Mouse (Mus musculus) intestine, embryonic 14.5 days (tissue): ENCODE results near the gene Map3k10. TPM values are rescaled to one million over a fixed set of nuclear protein-coding genes. Genes with fewer than 3 reads are reported as not detected.

Experiments used
- ATAC-seq: fragments of 200-750 bp; cut with Nextera tagmentation; replicated peaks from 2 replicates; pipeline ENCODE4 v1.8.0; 2017; ENCODE audit warnings: low read depth, moderate number of reproducible peaks, moderate TSS enrichment, moderate library complexity; ENCODE audit not compliant: low FRiP score, low TSS enrichment
- DNase-seq: peaks from one replicate; pipeline ENCODE4 v3.0.0-alpha.2; 2018; ENCODE audit warnings: low spot score
- H3K27ac ChIP-seq: fragments of 300-500 bp; sonication (generic); 2 replicates; pipeline ENCODE4 v1.5.1; 2014; ENCODE audit warnings: low read depth, mild to moderate bottlenecking, control low read depth
- H3K27me3 ChIP-seq: fragments of 300-500 bp; sonication (generic); replicated peaks from 2 replicates; pipeline ENCODE4 v1.6.1; 2014; ENCODE audit warnings: low read length, control low read depth; ENCODE audit not compliant: control insufficient read depth, insufficient read depth
- H3K36me3 ChIP-seq: fragments of 300-500 bp; sonication (generic); 2 replicates; pipeline ENCODE4 v1.6.1; 2014; ENCODE audit warnings: low read length, control low read depth; ENCODE audit not compliant: control insufficient read depth, insufficient read depth
- H3K4me1 ChIP-seq: fragments of 300-500 bp; sonication (generic); replicated peaks from 2 replicates; pipeline ENCODE4 v1.6.1; 2014; ENCODE audit warnings: low read length, control low read depth, mixed read lengths; ENCODE audit not compliant: control insufficient read depth, insufficient read depth
- H3K4me2 ChIP-seq: fragments of 300-500 bp; sonication (generic); 2 replicates; pipeline ENCODE4 v1.6.1; 2014; ENCODE audit warnings: low read length
- H3K4me3 ChIP-seq: fragments of 300-500 bp; sonication (generic); 2 replicates; pipeline ENCODE4 v1.5.1; 2014; ENCODE audit warnings: low read depth, low read length, control low read depth, mixed read lengths
- H3K9ac ChIP-seq: fragments of 300-500 bp; sonication (generic); 2 replicates; pipeline ENCODE4 v1.6.1; 2014; ENCODE audit warnings: mild to moderate bottlenecking, low read length
- H3K9me3 ChIP-seq: fragments of 300-500 bp; sonication (generic); 2 replicates; pipeline ENCODE4 v1.6.1; 2016; ENCODE audit warnings: low read length, control low read depth; ENCODE audit not compliant: control insufficient read depth
- WGBS: fragments of 180-500 bp; shearing (Covaris S2); extraction: QIAGEN DNeasy Blood & Tissue Kit; methylation state at CpG from one replicate; pipeline ENCODE4 v1.1.7; 2014; 5-methylcytosine and 5-hydroxymethylcytosine counted together
- polyA plus RNA-seq: library from polyadenylated mRNA; unstranded; fragments of >200 nt; fragmentation: Nextera tagmentation; extraction: Ambion mirVana; gene quantifications from 2 replicates; pipeline ENCODE4 v1.2.1, GENCODE M21; 2014

Gene Map3k10
- polyA plus RNA-seq, 1 experiment from 2014 or later, result 7.0 TPM

DNA sequence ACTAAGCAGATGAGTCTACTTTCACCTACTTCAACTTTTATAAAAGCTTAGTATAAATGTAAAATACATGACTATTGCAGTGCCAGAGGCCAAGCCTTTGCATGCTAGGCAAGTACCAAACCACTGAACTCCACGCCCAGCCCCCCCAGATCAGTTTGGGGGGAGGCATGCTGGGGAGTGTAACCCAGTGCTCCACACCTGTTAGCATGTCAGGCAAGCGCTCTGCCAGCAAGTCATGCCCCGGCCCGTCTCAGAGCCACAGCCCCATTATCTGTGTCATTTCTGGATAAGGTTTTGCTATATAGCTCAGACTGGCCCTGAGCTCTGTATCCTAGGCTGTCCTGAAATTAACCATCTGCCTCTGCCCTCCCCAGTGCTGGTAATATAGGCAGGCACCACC, 12.4 kb downstream of the Map3k10 start:
- Histone ChIP-seq H3K4me1 (no peaks in the 10 kb centered on the region), H3K27ac (no peak overlapping the region), H3K4me3 (no peak overlapping the region), H3K27me3 (peaks cover 23% of the 10 kb centered on the region), H3K4me2 (no peak overlapping the region), H3K36me3 (peaks cover 28% of the 10 kb centered on the region), H3K9me3 (no peaks in the 10 kb centered on the region), H3K9ac (no peak overlapping the region)
- DNase-seq (no peak), ATAC-seq (no peak)
- 92% methylated on average over 4 of the region's 4 CpGs for WGBS

DNA sequence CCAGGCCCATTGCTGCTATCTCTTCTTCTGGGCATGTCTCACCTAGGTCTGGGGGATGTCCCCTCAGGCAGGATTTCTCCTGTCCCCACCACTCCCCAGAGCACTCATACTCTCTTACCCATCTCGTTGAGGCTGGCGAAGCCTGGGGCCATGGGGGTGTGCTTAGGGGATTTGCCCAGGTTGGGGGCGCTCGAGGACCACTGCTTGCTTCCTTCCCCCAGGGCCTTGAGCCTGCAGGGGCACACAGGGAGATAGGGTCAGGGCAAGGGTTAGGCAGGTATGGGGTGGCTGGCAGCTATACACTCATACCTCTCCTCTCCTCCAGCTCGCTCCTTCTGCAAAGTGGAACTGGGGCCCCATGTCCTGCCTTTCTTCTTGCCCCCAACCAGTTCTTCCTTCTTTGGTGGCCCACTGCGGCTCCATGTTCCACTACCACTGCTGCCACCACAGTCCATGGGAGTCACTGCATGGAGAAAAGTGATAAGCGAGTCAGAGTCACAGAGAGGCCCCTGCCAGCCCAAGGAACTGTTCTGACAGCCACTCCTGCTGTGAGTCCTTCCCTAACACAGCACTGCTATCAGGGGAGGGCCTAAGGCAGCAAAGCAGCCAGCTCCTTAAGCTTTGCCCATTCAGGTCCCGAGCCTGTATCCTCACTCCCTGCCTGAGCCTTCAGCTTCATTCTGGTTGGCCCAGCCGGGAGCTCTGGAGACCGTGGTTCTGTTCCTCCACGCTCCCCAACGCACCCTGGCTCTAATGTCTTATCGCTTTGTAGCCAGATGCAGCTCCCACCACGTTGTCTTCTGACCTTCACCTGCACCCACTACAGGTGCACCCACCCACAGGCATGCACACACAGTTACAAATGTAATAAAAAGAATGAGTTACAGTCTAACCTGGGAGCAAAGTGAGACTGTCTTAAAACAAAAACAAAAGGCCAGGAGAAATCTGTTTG, 15.4 kb downstream of the Map3k10 start:
- Histone ChIP-seq H3K4me1 (peaks cover 3% of the 10 kb centered on the region; the same call in 1 of the 2 replicates), H3K4me2 (no peak overlapping the region), H3K9me3 (no peaks in the 10 kb centered on the region), H3K36me3 (peaks cover 24% of the 10 kb centered on the region), H3K27ac (no peak overlapping the region), H3K9ac (no peak overlapping the region), H3K27me3 (peaks cover 50% of the 10 kb centered on the region), H3K4me3 (no peak overlapping the region)
- WGBS, result 59% methylated on average over 14 of the region's 14 CpGs
- no peak for DNase-seq
- ATAC-seq, result no peak

DNA sequence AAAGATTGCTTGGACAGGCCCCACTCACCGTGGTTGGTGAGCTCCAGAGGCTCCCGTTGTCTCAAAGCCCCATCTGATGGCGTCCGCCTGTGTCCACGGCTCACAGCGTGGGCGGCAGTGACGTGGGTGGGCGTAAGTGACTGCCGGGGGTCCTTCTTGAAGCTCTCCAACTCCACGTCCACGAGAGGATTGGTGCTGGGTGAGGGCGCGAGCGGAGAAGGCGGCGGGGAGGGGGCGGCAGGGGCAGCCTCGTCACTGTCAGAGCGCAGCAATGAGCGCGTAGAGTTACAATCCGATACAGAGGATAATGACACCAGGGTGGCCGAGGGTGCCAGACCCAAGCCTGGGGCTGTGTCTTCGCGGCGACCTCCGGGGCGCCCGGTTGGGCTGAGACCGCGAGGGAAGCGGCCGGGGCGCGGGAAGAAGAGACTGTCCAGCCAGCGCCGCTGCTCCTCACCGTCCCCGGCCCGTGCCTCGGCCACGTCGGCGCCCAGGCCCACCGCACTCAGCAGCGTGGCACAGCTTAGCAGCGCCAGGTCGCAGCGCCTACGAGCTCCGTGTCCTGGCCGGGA, 16.5 kb downstream of the Map3k10 start:
- H3K4me2 ChIP-seq, result no peak overlapping the region

DNA sequence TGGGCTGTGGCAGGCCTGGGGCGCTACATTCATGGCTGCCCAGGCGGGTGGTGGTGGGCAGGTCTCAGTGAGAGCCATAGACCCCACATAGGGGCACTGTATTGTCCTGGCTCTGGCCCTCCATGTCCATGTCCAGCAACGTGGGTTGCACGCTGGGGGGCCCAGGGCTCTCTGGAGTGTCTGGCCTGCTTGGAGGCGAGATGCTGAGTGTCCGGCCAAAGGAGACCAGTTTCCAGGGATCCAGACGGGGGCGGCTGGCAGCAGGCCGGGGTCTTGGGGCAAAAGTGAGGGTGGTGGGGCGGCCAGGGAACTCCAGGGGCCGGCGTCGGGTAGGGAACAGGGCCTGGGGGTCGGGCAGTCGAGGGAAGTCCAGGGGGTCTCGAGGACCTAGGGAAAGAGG, 17.8 kb downstream of the Map3k10 start:
- DNase-seq, result no peak

More for the DNA sequence above, 16.5 kb downstream of the Map3k10 start:
- no peaks in the 10 kb centered on the region for H3K9me3 ChIP-seq
- peaks cover 24% of the 10 kb centered on the region for H3K36me3 ChIP-seq
- peaks cover 61% of the 10 kb centered on the region for H3K27me3 ChIP-seq
- no peak overlapping the region for H3K9ac ChIP-seq
- no peak overlapping the region for H3K27ac ChIP-seq
- H3K4me3 ChIP-seq, result no peak overlapping the region
- DNase-seq (no peak), ATAC-seq (no peak)
- H3K4me1 ChIP-seq, result peaks cover 5% of the 10 kb centered on the region; the same call in 1 of the 2 replicates
- 33% methylated on average over 53 of the region's 53 CpGs for WGBS

DNA sequence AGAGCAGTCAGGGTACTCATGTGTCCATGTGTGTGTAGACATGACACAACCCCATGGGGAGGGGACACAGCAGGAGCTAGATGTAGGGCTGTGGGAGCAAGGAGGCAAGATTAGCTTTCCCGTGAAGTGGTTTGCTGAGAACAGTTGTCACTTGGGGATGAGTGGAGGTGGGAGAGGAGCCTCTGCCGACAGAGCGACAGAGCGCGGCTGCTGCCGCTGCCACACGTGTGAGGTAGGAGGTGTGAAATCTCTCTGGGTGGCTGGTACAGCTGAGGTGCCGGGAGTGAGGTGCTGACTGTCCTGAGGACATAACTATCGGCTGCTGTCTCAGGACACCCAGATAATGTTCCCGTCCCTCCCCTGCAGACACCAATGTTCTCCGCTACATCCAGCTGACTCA, 18.9 kb downstream of the Map3k10 start:
- no peak for DNase-seq
- peaks cover 5% of the 10 kb centered on the region; the same call in 1 of the 2 replicates for H3K4me1 ChIP-seq
- H3K9me3 ChIP-seq, result no peaks in the 10 kb centered on the region
- no peak overlapping the region for H3K4me3 ChIP-seq
- H3K4me2 ChIP-seq, result no peak overlapping the region
- H3K27me3 ChIP-seq, result peaks cover 77% of the 10 kb centered on the region
- H3K36me3 ChIP-seq, result peaks cover 10% of the 10 kb centered on the region
- no peak overlapping the region for H3K9ac ChIP-seq
- no peak for ATAC-seq
- no peak overlapping the region for H3K27ac ChIP-seq
- WGBS, result 42% methylated on average over 11 of the region's 11 CpGs

More for the DNA sequence above, 17.8 kb downstream of the Map3k10 start:
- Histone ChIP-seq H3K27ac (no peak overlapping the region), H3K9ac (no peak overlapping the region), H3K4me3 (no peak overlapping the region), H3K4me2 (no peak overlapping the region), H3K4me1 (peaks cover 5% of the 10 kb centered on the region; the same call in 1 of the 2 replicates), H3K36me3 (peaks cover 19% of the 10 kb centered on the region), H3K27me3 (peaks cover 71% of the 10 kb centered on the region), H3K9me3 (no peaks in the 10 kb centered on the region)
- no peak; the same call in 1 of the 2 replicates for ATAC-seq
- 89% methylated on average over 16 of the region's 16 CpGs for WGBS

DNA sequence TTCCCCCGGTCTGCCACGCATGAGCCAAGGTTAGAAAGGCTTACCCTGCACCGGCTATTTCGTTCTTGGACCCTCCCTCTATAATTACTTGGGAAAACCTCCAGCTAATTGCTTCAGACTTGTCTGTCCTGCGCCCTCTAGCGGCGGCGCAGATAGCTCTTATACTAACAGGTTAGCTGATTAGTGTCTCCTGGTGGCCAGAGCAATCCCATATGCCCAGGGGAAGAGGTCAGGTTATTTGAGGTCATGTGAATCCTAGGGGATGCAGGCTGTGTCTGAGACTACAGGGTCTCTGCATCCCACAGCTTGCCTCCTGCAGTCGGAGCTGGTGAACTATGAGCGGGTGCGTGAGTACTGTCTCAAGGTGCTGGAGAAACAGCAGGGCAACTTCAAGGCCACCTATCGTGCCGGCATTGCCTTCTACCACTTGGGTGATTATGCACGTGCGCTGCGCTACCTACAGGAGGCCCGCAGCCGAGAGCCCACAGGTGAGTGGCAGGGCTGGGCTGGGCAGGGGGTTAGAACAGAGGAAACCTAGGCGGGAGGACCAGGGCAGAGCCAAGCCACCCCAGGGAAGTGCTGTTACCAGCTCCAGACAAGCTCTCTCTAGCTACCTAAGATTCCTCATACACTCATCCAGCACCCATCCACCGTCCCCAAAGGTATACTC, 19.7 kb downstream of the Map3k10 start:
- no peak overlapping the region for H3K9ac ChIP-seq
- no peak overlapping the region for H3K27ac ChIP-seq
- peaks cover 77% of the 10 kb centered on the region for H3K27me3 ChIP-seq
- no peak for DNase-seq
- H3K36me3 ChIP-seq, result peaks cover 7% of the 10 kb centered on the region
- no peak overlapping the region for H3K4me3 ChIP-seq
- WGBS, result 62% methylated on average over 20 of the region's 20 CpGs
- H3K4me1 ChIP-seq, result peaks cover 5% of the 10 kb centered on the region; the same call in 1 of the 2 replicates
- no peak overlapping the region for H3K4me2 ChIP-seq
- ATAC-seq, result no peak
- H3K9me3 ChIP-seq, result no peaks in the 10 kb centered on the region

DNA sequence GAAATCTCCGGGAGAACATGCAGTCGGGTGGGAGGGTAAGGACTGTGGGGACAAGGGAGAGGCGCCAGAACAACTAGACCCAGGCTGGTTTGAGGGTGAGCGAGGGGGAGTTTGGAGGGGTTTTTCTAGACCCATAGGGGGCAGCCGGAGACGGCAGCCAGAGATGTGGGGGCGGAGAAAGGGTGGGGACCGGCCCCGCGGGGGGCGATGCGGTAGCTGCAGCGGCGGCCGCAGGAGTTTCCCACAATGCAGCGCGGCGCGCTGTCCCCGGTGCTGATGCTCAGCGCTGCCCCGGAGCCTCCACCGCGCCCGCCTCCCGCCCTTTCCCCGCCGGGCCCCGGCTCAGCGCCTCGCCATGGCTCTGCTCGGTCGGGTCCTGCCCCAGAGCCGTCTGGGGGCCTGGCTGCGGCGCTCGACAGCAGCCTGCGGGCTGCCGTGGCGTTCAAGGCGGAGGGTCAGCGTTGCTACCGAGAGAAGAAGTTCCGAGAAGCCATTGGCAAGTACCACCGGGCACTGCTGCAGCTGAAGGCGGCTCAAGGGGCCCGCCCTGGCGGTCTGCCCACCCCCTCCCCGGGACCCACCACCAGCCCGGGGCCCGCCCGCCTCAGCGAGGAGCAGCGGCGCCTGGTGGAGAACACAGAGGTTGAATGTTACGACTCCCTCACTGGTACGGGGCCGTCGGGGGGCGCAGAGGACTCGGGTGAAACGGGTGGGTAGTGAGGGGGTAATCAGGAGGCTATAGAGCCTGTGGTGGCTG, 20.5 kb downstream of the Map3k10 start, which contains the start of gene Ttc9b:
Gene Ttc9b (plus strand): TSS at position 235 of the 757 bp plus-strand sequence.
- Histone ChIP-seq H3K4me1 (peaks cover 5% of the 10 kb centered on the region; the same call in 1 of the 2 replicates), H3K9ac (no peak within 1 kb of the TSS), H3K27me3 (peaks cover 70% of the 10 kb centered on the region), H3K27ac (no peak within 1 kb of the TSS), H3K4me2 (peak within 1 kb of the TSS; percentile 37), H3K36me3 (peaks cover 4% of the 10 kb centered on the region; the same call in 1 of the 2 replicates), H3K9me3 (no peaks in the 10 kb centered on the region), H3K4me3 (peak within 1 kb of the TSS; percentile 15)
- ATAC-seq (peak; percentile 44; the same call in 1 of the 2 replicates), DNase-seq (peak; percentile 76)
- 5% methylated on average over 51 of the region's 62 CpGs for WGBS

DNA sequence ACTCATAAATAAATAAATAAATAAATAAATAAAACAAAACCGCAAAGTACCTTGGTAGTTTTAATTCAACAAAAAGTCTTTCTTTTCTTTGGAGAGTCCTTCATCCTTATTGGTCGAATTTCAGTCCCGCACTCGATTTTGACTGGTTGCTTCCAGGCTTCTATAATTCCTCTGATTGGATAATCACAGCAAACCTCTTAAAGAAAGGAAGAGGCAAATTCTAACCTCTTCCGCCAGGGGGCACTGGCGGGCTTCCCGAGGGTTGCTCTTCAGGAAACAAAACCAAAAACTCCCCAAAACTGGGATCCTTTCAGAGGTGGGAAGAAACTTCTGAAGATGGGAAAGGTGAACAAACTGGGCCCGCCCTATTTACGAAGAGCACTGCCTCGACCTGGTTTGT, 23.4 kb downstream of the Map3k10 start:
- no peak overlapping the region for H3K4me3 ChIP-seq
- 7% methylated on average over 10 of the region's 10 CpGs for WGBS
- no peak for ATAC-seq

More for the DNA sequence above, 23.4 kb downstream of the Map3k10 start:
- no peaks in the 10 kb centered on the region for H3K9me3 ChIP-seq
- H3K36me3 ChIP-seq, result no peaks in the 10 kb centered on the region
- peaks cover 46% of the 10 kb centered on the region for H3K27me3 ChIP-seq
- no peak overlapping the region for H3K9ac ChIP-seq
- no peak overlapping the region for H3K27ac ChIP-seq
- 0 out of 2 replicates have a peak overlapping the region, but pooled peaks have one; percentile 20 for H3K4me2 ChIP-seq
- H3K4me1 ChIP-seq, result peaks cover 5% of the 10 kb centered on the region; the same call in 1 of the 2 replicates
- peak; percentile 79 for DNase-seq
